Mouse (Mus musculus) thymus, adult 18-20 months (tissue): ENCODE results near the gene Fibcd1.

ENCODE experiments used
- DNase-seq, 2 experiments: peaks; one replicate each; pipeline ENCODE4 v3.0.0; 2022; ENCODE audit warnings: mixed read lengths in 2 of 2

Gene Fibcd1

DNA sequence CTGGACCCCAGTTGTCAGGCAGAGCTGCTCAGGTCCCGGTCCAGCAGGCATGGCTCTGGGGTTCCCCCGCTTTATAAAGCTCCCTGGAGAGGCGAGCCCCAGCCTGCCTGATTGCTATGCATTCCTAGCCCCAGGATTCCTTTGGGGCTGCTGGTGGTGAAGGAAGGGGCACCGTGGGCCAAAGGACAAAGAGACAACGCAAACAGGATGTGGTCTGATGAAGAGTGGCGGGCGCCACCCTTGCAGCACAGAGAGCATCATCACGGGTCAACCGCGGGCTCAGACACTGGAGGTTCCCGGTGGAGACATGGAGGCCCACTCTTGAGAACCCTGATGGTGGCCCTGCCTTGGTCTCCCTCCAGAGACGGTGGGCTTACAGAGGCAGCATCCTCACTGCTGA, 35.4 kb downstream of the Fibcd1 start, which contains the start of gene Qrfp:
Qrfp (minus strand) TSS at position 137 of the 400 bp plus-strand sequence.
- DNase-seq: no peak

DNA sequence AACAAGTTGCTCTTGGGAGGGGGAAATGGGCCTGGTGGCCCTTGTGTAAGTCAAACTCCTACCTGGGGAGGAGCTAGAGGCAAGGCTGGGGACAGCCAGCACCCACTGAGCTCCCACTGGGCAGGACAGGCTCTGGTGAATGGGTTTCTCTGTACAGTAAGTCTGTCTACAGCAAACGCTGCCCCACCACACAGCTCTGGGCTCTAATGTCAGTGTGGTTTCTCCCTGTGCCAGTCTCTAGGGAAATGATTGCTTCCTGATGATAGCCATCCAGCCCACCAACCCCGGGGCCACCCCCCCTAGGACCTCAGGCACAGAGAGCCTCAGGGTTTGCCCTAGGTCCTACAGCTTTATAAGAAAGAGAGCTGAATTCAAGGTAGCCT, 36.5 kb downstream of the Fibcd1 start:
- DNase-seq: no peak

DNA sequence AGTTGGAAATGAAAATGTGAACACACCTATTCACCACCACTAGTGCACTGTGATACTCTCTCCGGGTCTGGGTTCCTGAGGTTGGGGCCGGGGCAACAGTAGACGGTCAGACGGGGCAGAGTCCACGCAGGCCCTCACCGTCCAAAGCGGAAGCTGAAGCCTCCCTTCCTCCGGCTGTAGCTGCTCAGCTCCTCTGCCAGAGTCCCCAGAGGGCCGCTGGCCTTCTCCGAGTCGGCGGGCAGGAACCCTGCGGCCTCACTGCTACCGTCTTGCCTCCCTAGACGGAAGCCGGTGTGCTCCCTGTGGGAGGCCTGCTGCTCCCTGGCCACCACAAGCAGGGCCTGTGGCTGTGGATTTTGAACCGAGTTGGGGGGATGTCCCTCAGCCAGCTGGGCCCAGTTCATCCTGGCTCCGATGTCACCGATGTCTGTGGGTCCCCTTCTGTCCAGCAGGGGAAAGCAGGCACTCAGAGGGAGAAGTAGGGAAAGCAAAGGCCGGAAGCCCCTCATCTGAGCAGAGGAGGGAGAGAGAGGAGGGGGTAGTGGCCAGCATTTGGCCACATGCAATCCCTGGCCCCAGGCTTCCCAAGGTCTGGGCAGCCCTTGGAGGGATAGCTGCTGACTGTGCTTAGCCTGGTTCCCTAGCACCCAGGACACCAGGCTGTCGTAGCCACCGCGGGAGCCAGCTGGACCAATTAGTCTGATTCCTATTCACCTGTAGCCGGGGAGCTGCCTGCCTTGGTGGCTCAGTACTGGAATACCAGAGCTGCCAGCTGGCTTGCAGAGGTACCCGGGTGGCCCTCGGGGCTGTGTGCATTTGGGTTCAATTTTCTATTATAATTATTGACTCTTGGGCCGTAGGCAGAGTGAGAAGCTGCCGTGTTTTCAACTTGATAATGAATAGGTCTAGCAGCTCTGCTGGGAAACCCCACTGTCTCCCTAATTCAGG, 37.1 kb downstream of the Fibcd1 start:
- DNase-seq: no peak

DNA sequence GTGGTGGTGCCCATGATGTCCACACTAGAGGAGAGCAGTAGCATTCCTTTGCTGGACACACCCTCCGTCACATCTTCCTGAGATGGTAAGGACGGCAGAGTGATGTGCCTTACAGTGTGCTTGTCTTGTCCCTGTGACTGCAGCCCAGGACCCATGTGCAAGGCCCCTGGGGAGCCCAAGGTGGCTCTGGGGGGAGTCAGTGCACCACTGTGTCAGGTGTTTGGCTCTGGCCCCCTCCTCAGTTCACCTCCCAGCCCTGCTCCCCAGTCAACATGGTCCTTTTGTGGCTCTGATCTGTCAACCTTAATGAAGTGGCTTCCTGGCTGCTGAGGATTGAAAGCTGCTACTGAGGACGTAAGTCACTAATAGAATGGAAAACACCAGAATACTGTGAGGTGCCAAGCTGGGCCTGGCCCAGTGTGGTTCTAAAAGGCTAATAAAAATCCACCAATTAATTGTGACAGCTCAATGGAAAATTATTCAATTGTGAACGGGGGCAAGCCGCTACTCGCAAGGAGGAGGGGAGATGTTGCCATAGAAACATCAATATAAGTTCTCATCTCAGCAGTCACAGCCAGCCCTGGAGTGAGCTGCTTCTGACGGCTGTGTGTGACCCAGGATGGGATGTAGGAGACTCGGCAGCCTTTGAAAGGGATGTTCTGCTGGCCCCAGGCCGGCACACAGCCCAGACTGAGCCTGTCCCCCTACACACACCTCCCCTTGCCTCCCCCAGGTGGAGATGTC, 39.0 kb downstream of the Fibcd1 start:
- DNase-seq: no peak

DNA sequence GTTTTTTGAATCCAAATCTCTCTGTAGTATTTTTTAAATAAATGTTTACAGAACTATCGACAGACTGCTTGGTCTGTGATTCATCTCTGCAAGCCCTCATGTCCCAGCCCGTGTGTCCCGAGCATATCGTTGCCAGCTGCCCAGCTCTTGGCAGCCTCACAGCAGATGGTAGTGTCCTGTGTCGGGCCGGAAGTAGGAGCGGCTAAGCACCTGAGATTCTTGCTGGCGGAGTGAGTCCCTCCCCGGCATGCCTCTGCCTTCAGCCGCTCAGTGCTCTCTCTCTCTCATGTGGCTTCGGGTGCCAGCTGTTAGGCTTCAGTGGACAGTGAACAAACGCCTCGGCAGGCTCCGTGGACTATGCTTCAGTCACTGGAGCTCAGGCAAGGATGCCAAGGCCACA, 42.3 kb downstream of the Fibcd1 start:
- no peak for DNase-seq

DNA sequence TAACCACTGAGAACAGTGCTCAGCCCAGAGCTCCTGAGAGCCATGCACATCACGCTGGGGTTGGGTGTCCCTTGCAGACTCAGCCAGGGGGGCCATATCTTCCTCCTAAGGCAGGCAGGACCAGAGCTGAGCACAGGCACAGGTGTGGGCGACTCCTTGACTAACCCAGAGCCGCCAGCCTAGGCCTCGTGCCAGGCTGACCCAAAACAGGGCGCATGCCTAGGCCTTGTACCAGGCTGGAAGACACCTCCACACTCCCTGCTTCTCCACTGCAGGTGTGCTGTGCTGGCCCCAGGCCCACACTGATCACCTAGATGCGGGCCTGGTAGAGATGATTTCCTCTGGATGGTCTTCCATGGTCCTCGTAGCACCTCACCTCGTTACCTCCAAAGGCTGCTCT, 43.0 kb downstream of the Fibcd1 start:
- no peak for DNase-seq

DNA sequence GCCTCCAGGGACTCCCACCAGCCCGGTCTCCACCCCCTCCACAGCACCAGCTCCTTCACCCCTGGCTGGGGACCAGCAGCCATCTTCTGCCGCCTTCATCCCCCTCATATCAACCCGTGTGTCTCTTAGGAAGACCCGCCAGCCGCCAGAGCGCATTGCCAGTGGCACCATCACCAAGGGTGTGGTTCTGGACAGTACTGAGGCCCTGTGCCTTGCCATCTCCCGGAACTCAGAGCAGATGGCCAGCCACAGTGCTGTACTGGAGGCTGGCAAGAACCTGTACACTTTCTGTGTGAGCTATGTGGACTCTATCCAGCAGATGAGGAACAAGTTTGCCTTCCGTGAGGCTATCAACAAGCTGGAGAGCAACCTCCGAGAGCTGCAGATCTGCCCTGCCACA, 44.4 kb downstream of the Fibcd1 start:
- DNase-seq: no peak

DNA sequence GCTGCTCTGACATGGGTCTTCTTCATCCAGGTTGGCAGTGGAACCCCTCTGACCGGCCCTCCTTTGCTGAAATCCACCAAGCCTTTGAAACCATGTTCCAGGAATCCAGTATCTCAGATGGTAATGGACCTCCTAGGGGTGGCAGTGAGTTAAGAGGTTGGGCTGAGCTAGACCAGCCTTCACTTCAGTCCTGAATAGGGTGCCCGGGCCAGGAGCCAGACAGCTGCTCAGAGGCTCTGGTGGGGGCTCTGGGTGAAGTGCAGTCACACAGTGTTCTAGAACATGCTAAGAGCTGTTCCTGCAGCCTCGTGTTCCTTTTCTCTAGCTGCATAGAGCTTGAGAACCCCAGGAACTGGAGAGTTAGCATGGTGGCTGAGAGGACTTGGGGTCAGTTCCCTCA, 48.9 kb downstream of the Fibcd1 start:
- no peak for DNase-seq

DNA sequence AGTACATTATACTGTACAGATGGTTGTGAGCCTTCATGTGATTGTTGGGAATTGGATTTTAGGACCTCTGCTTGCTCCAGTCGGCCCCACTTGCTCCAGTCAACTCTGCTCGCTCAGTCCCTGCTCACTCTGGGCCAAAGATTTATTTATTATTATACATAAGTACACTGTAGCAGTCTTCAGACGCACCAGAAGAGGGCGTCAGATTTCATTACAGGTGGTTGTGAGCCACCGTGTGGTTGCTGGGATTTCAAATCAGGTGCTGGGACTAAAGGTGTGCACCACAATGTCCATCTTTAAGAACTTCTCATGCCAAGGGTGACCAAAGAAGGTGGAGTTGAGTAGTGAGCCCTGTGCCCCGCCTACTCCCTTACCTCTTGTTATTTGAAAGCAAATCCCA, 53.2 kb downstream of the Fibcd1 start:
- no peak for DNase-seq

DNA sequence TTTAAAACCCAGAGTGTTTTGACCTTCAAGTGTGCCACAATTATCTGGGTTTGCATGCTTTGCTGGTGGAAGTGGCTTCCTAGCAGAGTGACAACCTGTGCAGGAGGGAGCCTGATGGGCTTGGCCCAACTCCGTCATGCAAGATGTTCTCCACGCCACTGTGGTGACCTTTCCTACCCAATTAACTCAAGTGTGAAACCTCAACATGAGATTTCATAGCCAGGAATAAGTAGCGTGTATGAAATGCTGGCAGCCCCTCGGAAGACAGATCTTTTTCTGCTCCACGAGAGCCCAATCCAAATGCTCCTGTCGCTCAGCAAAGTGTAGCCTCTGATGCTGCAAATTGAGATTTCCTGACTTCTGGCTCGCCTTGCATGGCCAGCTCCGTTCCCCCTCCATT, 54.5 kb downstream of the Fibcd1 start:
- DNase-seq: no peak

DNA sequence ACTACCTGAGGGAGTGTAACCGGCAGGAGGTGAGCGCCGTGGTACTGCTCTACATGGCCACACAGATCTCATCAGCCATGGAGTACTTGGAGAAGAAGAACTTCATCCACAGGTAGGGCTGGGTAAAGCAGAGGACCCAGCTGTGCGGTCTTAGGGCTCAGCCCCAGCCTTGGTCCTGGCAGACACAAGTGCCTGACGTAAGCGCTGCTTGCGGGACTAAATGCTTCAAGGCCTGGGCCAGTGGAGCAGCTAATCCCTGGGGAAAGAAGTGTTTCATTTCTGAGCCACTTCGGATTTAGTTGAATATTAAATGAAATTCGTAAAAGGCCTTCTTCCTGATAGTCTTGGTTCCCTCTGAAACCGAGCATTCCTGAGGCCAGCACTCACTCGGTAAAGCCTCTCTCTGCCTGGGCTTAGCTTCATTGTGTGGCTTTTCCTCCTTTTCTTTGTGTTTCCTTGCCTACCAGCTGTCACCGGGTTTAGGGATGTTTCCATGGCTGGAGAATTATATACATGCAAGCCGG, 55.0 kb downstream of the Fibcd1 start:
- no peak for DNase-seq

DNA sequence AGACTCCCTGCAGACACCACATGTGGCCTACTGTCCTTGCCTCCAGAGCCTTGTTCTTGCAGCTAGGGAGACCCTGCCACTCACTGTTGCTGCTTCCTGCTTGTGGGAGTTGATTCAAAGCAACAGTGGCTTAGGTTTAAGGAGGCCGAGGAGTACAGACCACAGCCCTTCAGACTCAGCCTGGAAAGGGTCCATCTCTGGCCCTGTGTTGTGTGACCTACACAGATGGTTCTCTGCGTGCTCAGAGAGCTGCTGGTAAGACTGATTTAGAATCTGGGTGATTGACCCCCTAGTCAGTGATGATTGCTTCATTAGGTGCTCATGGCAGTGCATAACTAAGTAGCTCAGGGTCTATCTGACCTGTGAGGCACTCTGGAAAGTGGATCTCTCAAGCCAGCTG, 56.6 kb downstream of the Fibcd1 start:
- no peak for DNase-seq

DNA sequence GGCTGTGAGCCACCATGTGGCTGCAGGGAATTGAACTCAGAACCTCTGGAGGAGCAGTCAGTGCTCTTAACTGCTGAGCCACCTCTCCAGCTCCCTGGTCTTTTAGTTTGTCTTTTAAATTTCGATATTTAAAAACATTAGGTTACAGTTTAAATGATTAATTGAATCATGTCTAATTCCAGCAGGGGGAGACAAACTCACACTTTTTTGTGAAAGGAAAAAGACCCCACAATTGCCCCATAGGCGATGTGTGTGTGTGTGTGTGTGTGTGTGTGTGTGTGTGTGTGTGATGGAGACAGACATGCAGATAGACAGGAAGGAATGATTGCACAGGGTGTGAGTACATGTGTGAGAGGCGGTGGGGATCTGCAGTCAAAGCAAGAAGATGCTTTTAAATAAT, 57.6 kb downstream of the Fibcd1 start:
- no peak for DNase-seq

DNA sequence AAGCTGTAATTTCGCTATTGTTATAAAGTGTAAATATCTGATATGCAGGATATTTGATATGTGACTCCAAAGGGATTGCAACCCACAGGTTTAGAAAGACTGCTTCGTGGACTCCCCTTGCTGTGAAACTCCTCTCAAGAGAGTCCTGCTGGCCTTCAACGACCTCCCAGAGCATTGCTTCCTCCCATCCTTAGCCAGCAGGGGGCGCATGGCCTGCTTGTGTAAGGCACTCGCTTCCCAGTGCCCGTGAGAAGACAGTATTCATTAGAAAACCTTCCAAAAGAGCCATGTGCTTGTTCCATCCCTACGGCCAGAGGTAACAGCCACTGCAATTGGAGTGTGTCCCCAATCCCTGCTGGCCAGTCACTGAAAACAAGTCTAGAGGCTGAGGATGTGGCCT, 58.8 kb downstream of the Fibcd1 start:
- DNase-seq: peak; percentile 38 to 43

DNA sequence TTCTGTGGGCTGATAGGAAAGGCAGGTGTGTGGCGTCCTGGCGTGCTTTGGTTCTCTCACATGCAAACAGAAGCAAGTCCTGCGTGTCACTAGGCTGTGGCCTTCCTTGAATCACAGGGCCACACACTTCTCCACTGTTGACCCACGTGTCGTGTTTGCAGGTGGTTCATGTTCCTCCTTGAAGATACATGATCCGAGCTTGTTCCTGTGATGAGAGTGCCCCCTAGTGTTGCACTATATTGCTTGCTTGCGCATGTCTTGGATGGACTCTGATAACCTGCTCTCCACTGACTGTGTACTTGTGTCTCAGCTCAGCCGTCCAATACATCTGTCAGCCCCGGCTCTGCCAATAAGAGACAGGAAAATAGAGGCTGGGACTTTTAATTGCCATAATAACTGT, 60.7 kb downstream of the Fibcd1 start:
- DNase-seq: peak; percentile 33 to 65

DNA sequence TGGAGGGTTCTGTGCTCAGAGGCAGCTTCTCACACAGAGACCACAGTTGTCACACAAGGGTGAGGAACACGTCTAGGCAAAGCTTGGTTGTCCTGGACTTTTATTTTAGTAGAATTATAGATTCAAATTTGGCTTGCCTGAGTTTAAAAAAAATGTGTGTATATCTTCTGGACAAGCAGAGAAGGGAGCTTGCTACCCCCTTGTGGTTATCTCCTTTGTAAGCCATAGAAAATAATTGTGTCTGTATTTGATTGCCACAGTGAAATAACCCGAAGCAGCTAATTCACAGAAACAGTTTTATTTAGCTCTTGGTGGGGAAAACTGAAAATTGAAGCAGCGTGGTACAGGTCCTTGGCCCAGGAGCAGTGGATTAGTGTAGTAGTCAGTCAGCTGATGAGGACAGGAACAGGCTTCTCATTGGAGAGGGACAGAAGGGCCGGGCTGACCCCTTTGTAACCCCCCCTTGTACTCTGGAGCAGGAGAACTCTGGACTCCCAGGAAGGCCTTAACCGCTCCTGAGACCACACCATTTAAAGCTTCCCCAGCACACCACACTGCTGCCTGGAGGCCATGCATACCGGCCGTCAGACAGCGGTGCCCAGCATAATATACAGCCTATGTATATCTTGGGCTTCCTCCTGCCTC, 62.7 kb downstream of the Fibcd1 start:
- DNase-seq: no peak

DNA sequence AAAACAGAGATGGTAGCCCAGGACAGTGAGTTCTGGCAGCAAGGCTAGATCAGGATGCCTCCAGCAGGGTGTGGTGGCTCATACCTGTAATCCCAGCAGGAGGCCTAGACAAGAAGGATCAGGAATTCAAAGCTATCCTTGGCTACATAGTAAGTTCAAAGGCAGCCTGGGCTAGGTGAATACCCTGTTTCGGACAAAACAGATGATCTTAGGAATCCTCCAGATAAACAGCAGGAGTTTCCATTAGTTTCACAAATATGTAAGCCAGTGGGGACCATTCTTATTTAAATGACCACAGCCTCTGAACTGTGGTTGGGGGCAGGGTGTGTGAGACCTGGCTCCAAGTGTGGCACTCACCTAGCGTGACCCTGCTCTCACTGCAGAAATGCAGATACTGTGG, 66.5 kb downstream of the Fibcd1 start:
- no peak for DNase-seq

DNA sequence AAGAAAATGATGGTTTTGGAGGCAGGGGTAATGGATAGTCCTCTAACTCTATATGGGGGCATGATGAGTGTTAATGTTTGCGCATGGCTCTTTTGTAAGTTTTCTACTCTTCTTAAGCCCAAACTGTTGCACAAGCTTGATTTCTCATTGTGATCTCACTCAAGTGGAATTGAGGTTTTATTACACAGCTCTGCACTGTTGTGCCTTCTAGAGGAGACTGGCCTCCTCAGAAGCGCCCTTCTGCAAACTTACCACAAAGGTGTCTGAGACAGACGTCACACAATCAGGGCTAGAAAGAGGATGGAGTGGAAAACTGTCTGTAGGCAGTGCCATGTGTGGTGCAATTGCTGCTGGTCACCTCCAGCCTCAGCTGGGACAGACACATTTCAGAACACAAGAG, 69.3 kb downstream of the Fibcd1 start:
- no peak for DNase-seq

DNA sequence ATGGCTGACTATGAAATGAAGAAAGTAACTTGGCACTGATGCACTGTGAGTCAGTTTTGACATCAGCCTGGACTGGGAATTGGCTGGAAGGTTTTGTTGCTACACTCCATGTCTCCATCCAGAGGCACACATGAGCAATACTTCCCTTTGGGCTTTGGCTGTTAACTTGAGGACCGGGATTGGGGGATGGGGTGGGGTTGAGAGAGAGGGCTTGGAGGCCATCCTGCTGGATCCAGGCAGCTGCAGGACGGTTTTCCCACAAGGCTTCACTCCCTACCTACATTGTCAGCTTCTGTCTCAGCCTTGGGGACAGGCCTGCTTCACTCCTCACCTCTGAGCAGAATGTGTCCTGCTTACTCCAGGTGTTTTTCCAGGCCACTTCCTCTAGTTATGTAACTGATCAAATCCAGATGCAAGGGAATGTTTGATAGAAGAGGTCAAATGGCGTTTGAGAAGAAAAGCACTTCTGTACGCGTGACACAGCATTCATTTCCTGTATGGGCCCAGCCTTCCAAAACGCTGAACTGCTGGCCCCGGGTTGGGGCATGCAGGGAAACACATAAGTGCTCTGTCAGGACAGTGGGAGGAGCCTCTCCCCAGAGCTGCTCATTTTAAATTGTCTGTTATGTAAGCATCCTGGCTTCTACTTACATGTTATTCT, 74.9 kb downstream of the Fibcd1 start:
- DNase-seq: peak in 1 of 2 experiments; percentile 42

DNA sequence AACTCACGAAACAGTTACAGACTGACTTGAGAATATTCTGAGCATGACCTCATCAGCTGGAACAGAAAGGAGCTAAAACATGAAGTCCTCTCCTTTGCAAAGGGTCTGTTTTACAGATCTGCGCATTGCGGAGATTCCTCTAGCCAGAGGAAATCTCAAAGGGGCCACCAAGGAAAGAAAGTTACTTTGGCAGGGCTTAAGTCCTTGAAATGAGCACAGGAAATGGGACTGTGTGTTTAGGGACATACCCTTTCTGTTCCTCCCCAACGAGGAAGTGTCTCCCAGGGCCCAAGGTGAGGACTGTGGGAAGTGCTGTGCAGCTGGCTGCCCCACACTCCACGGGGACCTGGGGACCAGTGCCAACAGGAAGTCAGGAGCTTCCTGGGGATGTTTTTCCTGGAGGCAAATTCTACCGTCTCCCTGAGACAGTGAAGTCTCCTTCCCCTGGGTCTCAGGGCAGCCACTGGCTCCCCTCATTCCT, 76.1 kb downstream of the Fibcd1 start:
- no peak for DNase-seq

DNA sequence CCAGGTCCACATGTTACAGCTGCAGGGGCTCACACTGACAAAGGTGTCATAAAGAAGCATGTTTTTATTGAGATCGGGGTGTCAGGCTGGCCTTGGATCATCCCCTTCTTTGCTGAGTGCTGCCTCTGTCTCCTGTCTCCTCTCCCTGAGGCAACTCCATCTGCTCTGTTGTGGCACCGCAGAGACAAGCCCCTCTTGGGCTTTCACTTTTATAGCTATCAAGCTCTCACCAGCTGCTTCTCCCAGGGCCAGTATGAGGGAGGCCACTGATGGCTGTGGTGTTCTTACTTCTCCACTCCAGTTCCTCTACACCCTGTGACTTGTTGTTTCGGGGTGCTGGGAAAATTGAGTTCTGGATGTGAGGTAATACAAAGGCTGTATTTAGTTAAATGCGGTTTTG, 76.7 kb downstream of the Fibcd1 start:
- DNase-seq: no peak

DNA sequence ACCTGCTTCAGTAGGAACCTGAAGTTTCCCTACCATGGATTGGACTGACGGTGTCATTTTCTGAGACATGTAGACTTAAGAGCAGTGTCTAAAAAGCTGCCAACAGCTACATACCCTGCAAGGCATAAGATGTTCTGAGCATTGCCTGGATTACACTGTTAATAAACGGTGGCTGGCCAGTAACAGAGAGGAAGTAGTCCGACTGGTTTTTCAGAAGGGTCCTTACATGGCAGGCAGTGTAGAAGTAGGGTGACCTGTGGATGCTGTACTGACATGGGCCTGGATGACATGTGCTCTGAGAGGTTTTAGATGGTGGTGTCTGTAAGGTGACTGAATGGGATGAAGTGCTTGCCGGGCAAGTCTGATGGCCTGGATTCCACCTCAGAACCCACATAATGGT, 78.0 kb downstream of the Fibcd1 start:
- no peak for DNase-seq

DNA sequence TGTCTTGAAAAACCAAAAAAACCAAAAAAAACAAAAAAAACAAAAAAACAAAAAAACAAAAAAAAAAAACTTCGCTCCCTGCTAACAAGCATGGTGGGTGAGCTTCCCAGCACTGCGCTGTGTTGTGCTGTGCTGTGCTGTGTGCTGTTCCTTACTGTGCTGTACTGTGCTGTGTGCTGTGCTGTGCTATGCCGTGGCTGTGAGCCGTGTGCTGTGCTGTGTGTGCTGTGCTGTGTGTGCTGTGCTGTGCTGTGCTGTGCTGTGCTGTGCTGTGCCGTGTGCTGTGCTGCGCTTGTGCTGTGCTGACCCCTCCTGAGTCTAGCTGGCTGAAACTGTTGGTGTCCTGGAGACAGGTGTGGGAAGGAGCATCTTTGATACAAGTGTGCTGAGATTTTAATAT, 78.7 kb downstream of the Fibcd1 start:
- no peak for DNase-seq
